Mouse (Mus musculus): ENCODE results near the gene Ntrk3.

Gene Ntrk3

DNA sequence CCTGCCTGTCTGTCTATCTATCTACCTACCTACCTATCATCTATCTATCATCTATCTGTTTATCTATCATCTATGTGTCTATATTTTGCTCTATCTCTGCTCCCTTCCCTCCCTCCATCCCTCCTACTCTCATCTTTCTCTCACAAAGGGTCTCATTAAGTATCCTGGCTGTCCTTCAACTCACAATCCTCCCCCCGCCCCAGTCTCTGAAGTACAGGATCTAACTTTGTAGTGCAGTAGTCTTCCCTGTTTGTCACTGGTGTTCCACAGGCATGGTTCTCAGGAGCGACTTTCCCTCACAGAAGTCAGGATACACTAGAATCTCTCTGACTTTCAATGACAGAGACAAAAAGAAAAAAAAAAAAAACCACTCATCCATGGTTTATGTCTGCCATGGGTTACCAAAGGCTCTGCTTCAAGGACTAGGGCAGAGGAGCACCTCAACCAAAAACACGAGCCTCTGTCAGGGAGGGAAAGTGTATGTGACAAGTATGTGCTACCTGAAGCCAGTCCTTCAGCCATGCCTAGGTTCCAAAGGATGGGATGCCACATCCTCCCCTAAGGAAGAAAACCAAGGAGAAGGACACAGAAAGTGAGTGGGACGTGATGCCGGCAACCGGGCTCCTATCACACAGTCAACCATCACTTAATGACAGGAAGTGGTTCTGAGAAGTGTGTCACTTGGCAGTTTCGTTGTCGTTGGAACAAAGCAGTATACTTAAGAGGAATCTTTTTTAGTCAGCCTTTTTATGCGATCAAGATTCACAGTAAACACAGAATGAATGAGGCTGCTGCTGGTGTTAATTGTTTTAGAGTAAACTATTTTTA, 16.6 kb downstream of the Ntrk3 start:
- no peak for DNase-seq (ENCODE audit: low read depth, low spot score)

DNA sequence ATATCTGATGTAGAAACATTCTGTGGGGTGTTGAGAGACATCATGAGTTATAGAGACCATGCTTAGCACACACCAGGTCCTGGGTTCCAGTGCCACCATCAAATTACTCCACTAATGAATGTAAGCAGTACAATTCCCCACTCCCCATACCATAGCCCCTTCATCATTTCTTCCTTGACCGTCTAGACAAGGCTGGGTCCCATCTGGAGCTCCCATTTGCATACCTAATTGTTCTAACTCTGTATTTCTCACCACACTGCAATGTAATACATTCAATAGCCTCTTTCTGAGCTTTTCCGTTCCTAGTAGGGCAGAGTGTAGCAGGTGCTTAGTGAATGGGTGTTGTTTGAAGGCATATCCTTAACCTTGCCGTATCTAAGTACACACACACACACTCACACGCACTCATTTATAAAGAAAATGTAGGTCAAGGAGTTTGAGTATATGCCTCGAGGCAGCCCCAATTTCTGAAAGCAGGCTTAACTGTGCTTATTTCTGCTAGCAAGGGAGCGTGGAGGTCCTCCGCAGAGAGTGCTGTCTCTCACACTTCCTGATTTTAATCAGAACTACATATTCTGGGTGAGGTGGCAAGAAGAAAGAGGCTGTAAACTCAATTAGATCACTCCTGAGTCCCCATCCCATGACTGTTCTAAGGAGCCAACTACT, 17.9 kb downstream of the Ntrk3 start:
- DNase-seq (ENCODE audit: low read depth, low spot score): no peak

DNA sequence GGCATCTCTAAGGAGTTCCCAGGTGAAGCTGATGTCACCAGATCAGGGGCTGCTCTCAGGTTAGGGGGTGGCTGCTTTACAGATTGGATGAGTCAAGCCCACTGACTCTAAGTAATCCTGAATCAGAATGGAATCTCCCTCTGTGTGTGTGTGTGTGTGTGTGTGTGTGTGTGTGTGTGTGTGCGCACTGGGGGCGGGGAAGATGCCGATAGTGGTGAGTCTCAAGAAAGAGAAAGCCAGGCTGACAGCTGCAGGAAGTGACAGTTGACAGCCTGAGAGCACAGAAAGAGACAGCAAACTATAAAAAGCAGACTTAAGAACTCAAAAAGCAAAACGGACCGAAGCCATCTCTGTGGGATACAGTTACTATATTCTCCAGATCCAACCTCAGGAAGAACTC, 18.7 kb downstream of the Ntrk3 start:
- no peak for DNase-seq (ENCODE audit: low read depth, low spot score)

DNA sequence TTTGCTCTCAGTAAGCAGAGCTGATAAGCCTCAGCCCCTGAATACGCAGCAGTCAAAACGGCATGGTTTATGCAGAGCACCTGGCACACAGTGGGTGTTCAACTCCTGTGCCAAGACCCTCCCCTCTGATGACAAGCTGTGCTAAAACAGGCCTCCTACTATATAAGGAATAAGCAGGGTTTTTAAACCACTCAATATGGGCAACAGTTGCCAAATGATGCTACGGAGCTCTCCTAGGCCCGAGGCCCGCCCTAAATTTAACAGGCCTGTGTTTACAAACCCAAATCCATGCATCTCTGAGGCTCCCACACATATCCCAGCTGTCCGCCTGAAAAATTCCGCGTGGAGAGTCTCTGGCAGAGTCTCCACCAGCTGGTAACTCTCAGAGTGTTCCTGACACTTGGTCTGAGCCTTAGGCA, 19.6 kb downstream of the Ntrk3 start:
- DNase-seq (ENCODE audit: low read depth, low spot score): no peak

DNA sequence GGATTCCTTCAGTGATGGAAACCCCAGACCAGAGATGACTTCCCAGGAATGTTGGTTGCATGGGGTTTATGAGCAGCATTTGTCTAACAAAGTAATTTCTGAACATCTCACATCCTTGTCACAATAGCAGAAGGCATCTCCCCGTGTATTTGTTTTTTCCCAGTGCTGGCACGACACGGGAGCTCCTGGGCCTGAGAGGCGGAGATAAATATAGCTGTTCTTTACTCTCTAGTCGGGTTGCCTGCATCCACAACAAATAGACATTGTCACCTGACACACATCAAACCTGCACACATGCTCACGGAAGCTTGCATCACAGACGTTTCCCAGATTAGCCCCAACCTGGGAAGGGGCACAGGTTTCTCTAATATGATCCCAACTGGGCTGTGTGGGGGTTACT, 30.1 kb downstream of the Ntrk3 start:
- DNase-seq (ENCODE audit: low read depth, low spot score): no peak

DNA sequence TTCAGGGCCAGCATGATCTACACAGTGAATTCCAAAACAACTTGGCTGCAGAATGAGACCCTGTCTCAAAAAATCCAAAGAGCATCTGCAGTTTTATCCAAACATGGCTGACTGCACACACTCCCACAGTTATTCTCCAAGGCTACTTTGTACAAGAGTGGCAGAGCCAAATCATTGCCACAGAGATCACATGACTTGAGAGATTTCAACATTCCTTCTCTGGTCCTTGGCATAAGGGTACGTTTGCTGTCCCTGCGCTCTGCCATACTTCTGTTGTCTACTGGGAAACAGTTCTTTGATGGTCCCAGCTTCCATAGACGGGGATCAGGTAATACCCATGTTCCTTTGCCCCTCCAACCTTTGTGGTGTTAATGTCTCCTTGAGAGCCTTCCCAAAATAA, 30.7 kb downstream of the Ntrk3 start:
- DNase-seq (ENCODE audit: low read depth, low spot score): no peak

DNA sequence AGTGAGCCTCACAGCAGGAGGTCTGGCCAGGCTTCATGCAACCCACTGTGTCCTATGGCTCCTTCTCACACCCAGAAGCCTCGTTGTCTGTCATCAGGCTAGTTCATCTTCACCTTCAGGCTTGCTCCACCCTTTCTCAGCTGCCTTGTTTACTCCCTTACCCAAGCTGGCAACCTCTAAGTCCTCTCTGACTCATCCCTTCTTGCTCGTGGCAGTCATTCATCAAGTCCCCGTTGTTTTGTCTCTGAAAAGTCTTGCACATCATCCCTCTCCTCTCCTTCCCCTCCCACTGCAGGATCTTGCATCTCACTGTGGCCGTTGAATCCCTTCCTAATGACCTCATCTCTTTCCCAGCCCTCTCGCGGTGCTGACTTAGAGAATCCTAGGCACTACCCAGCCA, 35.1 kb downstream of the Ntrk3 start:
- DNase-seq (ENCODE audit: low read depth, low spot score): no peak

DNA sequence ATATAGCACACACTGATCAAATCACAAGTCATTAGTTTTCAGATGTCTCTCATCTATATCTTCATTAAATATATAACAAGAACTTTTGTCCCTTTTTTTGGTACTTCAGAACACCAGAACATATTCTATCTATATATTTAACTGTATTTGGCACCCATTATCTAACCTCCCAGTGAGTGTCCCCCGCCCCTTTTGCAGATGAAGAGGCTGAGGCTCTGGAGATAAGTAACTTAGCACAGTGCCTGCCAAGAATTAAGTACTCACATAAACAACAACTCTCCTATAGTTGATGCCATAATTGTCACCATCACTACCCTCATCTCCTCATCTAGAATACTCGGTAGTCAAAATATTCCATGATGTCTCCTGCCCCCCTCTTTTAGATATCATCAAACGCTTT, 42.6 kb downstream of the Ntrk3 start:
- no peak for DNase-seq (ENCODE audit: low read depth, low spot score)

DNA sequence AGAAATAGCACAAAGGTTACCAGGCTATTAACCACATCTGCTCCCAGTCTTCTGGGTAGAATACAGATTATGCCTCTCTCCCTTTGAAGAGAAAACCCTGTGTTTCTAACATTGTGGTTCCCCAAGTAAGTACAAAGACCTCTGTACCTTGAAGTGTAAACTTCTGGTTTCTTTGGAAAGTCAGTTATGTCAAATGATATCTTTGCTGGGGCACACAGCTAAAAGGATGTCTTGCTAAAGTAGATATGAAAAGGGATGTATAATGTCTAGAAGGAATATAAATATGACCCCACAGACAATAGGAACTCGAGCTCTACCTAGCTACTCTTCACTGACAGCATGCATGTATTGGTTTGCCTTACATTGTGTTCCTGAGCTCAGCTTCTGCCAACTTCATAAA, 44.7 kb downstream of the Ntrk3 start:
- DNase-seq (ENCODE audit: low read depth, low spot score): no peak

DNA sequence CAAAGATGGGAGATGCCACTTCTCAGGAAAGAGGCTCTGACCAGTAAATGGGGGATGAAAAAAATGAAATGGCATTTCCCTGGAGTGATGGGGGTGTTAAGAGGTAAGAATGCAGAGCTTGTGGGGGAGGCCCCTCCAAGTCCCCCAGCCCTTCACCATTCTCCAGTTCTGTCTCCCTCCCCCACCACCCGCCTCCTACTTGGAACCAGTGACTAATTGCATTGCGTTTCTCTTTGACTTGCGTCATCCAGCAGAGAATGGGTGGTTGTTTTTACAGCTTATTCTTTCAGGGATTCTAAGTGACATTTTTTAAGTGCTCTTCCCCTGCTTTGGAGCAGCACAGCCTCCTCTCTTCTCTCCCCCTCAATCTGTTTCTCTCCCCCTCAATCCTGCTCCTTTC, 46.9 kb downstream of the Ntrk3 start:
- DNase-seq (ENCODE audit: low read depth, low spot score): no peak

DNA sequence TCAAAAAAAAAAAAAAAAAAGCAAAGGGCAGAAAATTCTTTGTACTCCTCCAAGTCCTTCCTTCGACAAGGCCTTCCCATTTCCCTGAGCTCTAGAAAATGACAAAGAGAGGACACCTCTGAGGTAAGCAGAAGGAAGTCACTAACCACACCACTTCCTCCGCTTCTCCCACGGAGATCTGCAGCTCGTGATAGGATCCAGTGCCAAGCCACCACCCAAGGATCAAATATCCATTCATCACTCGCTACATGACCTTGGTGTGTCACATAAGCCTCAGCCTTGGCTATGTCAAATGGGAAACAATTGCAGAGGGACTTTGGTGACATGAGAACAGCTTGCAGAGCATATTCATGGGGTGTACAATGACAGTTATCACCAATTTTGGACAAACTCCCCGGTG, 52.9 kb downstream of the Ntrk3 start:
- DNase-seq (ENCODE audit: low read depth, low spot score): no peak

DNA sequence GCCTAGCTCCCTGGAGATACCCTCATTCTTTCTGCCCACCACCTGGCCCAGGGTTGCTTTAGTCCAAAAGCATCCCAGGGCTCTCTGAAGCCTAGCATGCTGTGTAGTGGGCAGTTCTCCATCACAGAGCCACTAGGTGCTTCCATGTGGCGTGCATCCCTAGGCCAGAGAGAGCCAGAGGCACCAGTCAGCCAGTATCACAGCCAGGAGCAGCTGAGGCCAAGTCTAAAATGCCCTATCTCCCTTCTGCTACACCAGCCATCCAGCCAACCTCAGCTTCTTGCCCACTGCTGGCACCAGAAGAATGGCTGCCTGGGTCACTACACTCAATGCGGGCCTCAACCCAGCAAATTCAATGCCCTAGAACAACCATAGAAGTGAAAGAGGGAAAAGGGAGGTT, 56.9 kb downstream of the Ntrk3 start:
- no peak for DNase-seq (ENCODE audit: low read depth, low spot score)

DNA sequence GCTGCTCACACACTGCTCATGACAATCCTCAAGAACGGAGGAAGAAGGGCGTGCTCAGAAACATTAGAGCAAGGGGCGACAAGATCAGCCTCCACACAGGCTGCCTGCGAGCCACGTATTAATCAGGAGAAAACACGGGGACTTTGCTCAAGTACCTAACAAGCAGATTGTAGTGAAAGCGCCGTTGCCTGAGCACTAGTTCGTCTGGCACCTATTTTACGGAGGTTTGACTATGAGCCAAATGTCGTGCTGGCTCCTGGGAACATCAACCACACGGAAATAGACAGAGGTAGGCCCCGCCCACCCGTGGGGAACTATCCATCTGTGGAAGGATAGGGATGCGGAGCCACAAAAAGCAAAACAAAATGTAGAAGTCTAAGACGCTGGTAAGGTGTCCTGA, 68.4 kb downstream of the Ntrk3 start:
- DNase-seq (ENCODE audit: low read depth, low spot score): peak; percentile 28

DNA sequence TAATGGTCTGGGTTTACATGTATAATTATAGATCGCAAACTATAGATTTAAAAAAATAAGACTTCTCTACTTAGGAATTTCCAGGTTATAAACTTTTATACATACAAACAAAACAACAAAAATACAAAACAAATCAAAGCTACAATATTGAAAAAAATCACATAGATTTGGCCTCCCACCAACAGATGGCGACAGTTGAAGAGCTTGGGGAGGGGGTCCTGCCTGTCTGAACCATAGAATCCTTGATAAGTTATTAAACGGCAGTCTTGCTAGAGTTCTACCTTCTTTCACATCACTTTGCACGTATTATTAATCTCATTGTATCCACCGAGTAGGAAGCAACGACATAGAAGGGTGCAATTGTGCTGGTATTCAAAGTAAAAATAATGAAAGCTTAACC, 68.9 kb downstream of the Ntrk3 start:
- DNase-seq (ENCODE audit: low read depth, low spot score): no peak

DNA sequence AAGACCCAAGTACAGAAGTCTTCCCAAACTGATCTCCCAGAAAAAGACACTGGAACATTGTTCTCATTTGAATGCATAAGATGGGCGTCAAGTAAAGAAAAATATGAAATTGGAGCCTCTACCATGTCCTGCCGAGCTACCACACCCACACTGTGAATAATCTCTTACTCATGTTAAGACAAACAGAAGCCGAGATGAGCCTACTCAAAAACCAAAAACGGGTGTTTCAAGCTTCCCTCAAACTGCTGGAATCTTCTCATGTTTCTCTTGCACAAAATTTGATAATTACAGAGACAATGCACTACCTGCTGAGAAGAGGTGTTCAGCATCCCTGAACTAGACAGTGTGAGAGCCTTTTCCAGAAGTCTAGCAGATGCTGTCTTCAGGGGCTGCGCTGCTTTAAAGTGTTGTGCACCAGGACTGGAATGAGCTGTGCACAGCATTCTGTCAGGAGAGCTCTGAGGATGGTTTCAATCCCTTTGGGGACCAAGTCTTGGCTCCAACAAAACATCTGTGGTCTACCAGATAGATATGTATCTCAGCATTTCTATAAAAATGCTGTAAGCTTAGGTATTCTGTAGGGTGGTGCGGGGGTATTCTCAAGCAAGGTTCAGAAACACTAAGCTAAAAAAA, 69.7 kb downstream of the Ntrk3 start:
- DNase-seq (ENCODE audit: low read depth, low spot score): no peak

DNA sequence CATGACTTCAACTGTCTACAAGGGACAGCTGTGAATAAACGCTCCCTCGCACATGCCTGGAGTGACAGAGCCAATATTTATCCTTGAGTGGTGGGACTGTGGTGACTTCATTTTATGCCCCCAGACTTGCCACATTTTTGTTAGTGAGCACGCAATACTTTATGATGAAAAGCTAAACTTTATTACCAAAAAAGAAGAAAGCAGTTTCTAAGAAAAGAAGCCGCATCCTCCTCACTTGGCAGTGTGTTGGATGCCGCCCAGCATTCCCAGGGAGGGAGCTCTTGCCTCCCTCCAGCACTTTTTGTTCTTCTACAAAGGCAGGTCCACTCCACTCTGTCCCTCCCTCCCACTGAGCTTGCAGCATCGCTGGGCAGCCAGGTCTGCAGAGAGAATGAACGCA, 77.0 kb downstream of the Ntrk3 start:
- no peak for DNase-seq (ENCODE audit: low read depth, low spot score)

DNA sequence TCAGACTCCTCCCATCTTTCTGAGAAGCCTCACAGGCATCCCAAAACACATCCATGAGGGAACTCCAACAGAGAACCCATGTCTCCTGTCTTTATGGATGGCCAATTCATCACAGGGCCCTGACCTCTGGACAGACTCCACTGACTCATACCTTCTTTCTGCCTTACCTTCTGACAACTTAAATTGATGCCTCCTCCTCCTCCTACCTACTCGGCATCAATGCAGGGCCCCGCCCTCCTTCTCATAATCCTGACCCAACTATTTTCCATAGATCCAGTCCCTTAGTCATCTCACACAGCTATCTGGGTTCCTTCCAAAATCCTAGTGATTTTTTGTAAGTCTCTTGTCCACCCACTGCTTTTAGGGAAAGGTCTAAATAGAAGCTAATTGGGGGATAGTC, 78.0 kb downstream of the Ntrk3 start:
- DNase-seq (ENCODE audit: low read depth, low spot score): no peak

DNA sequence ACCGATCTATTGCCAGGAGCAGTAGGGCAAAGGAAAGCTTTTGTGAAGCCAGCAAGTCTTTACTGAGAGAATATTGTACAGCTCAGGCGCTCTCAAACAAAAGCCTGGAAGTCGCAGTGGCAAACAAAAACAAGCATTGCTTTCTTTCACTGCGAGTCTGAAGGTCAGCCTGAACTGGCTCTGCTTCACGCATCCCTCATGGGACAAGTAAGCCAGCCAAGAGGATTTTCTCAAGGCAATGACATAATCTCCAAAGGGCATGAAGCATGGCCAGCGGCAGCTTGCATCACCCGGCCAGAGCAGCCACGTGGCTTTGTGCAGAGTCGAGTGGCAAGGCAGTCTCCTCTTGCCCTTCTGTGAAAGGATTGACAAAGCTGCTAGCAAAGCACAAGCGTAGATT, 79.8 kb downstream of the Ntrk3 start:
- DNase-seq (ENCODE audit: low read depth, low spot score): no peak

DNA sequence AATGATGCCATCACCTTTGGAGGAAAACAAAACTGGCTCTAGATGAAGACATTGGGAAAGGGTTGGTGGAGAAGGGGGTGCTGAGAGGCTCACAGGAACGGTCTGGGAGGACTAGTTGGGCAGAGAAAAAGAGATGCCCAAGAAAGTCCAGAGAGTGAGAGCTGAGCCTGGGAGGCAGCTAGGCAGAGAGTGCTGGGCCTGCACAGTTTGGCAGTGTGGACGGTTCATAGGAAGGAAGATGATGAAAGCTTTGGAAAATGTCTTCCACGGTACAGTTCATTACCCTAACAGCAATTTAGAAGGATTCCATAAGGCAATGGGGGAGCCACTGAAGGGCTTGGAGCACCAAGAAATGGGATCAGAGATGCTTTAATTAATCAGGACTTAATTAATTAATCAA, 81.6 kb downstream of the Ntrk3 start:
- no peak for DNase-seq (ENCODE audit: low read depth, low spot score)

DNA sequence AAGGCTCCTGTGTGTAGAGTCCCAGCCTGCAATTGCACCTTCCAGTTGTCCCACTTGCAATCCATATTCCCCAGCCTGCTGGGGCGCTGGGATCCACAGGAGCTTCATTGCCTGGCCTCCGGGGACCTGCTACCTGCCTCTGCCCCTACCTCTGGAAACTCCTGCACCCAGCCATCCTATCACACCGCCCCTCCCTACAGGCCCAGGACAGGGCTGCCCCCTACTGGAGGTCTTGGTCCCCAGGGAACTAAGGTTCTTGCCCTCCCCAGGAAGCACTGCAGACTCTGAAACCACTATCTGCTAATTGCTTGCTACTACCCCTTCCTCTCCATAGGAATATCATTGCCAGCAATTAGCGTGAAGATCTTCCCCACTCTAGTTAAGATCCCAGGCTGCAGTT, 84.1 kb downstream of the Ntrk3 start:
- DNase-seq (ENCODE audit: low read depth, low spot score): no peak

DNA sequence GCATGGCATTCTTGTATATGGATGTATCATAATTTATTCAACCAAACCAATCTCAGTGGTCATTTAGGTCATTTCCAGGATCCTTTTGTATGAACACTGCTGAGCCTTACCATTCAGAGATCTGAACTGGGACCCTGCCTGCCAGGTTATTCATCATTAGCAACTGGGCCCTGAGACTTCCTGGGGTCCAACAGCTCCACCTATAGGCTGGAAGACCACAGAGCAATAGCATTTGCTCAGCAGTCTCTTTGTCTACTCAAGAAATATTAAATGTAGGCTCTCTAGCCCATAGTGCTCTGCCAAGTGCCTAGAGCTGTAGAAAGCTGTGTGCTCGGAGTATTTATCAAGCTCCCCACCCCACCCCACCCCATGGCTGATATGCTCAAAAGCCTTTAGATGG, 85.5 kb downstream of the Ntrk3 start:
- peak; percentile 23 for DNase-seq (ENCODE audit: low read depth, low spot score)

DNA sequence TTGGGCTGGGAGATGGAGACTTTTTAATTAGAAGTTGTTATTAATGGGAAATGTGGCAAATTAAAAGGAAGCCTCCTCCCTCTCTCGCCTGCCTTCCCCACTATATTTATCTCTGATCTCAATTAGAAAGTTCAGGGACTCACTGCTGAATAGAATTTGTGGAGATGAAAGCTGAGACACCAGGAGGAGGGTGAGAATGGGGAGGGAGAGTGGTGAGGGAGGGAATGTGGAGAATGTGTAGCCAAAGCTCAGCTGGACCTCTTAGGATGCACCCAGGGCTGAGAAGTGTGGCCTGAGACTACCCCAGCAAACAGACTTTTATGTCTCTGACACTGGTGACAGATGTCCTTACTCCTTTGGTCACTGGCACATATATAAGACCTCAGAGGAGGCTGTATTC, 86.3 kb downstream of the Ntrk3 start:
- DNase-seq (ENCODE audit: low read depth, low spot score): no peak

DNA sequence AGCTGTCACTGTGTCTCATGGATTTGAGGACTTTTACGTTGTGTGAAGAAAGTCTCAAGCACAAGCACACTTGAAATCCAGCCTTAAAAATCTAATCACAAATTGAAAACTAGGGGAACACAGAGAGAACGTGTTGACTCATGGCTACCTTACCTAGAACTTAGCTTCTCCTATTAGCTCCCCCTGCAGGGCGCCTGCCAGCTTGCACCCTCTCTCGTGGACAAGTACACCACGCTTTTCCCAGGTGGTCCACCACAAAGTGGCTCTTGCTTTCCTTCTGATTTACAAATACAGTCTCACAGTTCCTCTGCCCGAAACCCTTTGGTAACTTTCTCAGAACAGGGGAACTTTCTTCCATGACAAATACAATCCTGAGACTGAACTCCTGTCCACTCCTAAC, 94.1 kb downstream of the Ntrk3 start:
- peak; percentile 46 for DNase-seq (ENCODE audit: low read depth, low spot score)
